Mouse (Mus musculus): Measurements from ENCODE around the gene Gamt. TPM values are rescaled to one million over a fixed set of nuclear protein-coding genes. Genes with fewer than 3 reads are reported as not detected.

Gamt gene
- polyA plus RNA-seq, 1 experiment from 2014 or later = 31.8 TPM

DNA sequence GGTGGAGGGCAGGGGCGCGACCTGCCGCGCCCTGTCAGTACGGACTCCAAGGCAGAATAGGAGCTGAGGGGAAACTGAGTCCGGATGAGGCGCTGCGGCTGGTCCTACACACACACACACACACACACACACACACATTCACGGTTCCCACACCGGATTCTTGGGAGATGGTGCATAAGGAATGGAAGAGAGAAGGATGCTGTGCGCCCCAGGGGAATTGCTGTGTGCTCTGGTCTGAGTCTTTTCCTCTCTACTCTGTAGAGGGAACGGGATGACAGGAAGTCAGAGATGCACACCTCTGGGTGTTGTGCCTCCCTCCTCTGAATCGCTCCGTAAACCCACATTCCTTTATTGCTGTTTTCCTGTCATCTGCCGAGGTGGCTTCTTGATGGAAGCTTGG is 38.5 kb upstream of the Gamt start:
- peak overlapping the region; percentile 63 for H3K4me3 ChIP-seq (ENCODE audit: low read length)
- H3K9ac ChIP-seq (ENCODE audit: low read depth, low read length) = peak overlapping the region; percentile 94
- peak overlapping the region; percentile 98 for H3K27ac ChIP-seq (ENCODE audit: low read depth, low read length)
- 3% methylated on average over 15 of the region's 15 CpGs for WGBS
- ATAC-seq = no peak
- peaks cover 62% of the 10 kb centered on the region for H3K4me1 ChIP-seq (ENCODE audit: control insufficient read depth, insufficient read depth, low read depth, low read length)
- peak overlapping the region; percentile 81 for H3K4me2 ChIP-seq (ENCODE audit: low read length)
- peaks cover 6% of the 10 kb centered on the region for H3K36me3 ChIP-seq (ENCODE audit: control insufficient read depth, insufficient read depth, low read length)
- H3K27me3 ChIP-seq (replicated peaks; ENCODE audit: control insufficient read depth, insufficient read depth, low read length) = no peaks in the 10 kb centered on the region
- H3K9me3 ChIP-seq (ENCODE audit: control insufficient read depth, low read length) = no peaks in the 10 kb centered on the region

DNA sequence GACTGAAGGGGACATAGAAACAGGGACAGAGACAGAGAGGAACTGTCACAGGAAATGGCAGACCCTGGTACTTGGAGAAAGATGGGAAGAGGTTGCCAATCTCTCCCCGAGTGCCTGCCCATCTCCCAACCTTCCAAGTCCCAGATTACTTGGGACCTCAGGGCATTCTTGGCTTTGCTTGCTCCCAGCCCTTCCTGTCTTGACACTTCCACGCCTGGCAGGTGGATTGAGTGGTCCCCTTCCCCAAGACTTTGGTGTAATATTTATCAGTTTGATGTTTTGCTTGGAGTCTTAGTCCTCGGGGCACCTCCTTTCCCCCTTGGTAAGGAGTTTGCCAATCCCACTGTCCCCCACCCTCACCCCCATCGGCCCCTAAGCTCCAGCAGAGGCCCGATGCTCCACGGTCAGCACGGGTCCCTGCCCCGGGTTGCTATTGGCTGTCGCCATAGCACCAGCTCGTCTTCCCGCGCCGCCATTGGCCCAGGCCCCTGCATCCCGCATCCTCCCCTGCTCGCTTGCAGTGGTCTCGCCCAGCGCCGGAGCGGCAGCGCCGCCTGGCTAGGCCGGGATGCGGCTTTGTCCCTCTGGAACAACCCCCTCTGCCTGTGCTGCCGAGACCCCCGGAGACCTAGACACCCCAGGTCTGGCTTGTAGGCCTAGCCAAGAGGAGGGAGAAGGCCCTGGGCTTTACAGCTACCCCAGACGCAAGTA is 37.9 kb upstream of the Gamt start:
- H3K27me3 ChIP-seq (replicated peaks; ENCODE audit: control insufficient read depth, insufficient read depth, low read length) = no peaks in the 10 kb centered on the region
- no peaks in the 10 kb centered on the region for H3K9me3 ChIP-seq (ENCODE audit: control insufficient read depth, low read length)
- peaks cover 60% of the 10 kb centered on the region for H3K4me1 ChIP-seq (ENCODE audit: control insufficient read depth, insufficient read depth, low read depth, low read length)
- H3K9ac ChIP-seq (ENCODE audit: low read depth, low read length) = peak overlapping the region; percentile 94
- H3K4me2 ChIP-seq (ENCODE audit: low read length) = peak overlapping the region; percentile 81
- H3K4me3 ChIP-seq (ENCODE audit: low read length) = peak overlapping the region; percentile 63
- ATAC-seq = peak; percentile 77
- WGBS = 2% methylated on average over 26 of the region's 26 CpGs
- peaks cover 11% of the 10 kb centered on the region for H3K36me3 ChIP-seq (ENCODE audit: control insufficient read depth, insufficient read depth, low read length)
- H3K27ac ChIP-seq (ENCODE audit: low read depth, low read length) = peak overlapping the region; percentile 98

DNA sequence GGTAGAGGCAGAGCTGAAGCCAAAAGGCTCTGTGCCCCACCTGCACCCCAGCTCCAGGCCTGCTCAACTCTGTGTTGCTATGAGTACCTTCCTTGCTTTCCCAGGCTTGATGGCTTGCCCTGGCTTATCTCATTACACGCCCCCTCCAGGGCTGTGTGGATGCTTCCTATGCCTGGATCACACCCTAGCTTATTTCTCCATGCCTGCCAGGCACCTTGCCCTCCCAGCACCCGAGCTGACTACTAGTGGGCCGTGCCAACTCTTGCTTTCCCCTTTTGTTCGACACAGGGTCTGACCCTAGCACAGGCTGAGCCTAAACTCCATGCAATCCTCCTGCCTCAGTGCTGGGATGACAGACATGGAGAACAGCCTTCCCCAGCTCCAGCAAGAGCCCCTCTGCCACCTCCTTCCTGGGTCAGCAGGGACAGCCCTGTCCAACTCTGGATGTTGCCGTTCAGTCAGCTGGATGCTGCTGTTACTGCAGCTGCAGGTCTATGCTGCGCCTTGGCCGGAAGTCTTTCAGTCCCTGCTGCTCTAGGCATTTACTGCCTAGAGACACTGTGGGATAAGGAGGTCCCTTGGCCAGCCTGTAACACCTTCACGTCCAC is 36.8 kb upstream of the Gamt start:
- no peaks in the 10 kb centered on the region for H3K27me3 ChIP-seq (replicated peaks; ENCODE audit: control insufficient read depth, insufficient read depth, low read length)
- H3K4me3 ChIP-seq (ENCODE audit: low read length) = no peak overlapping the region
- H3K9ac ChIP-seq (ENCODE audit: low read depth, low read length) = peak overlapping the region; percentile 84; the same call in 1 of the 2 replicates
- H3K4me2 ChIP-seq (ENCODE audit: low read length) = peak overlapping the region; percentile 83
- peaks cover 60% of the 10 kb centered on the region for H3K4me1 ChIP-seq (ENCODE audit: control insufficient read depth, insufficient read depth, low read depth, low read length)
- H3K9me3 ChIP-seq (ENCODE audit: control insufficient read depth, low read length) = no peaks in the 10 kb centered on the region
- ATAC-seq = no peak
- H3K27ac ChIP-seq (ENCODE audit: low read depth, low read length) = peak overlapping the region; percentile 98
- WGBS = 67% methylated on average over 8 of the region's 8 CpGs
- H3K36me3 ChIP-seq (ENCODE audit: control insufficient read depth, insufficient read depth, low read length) = peaks cover 10% of the 10 kb centered on the region

DNA sequence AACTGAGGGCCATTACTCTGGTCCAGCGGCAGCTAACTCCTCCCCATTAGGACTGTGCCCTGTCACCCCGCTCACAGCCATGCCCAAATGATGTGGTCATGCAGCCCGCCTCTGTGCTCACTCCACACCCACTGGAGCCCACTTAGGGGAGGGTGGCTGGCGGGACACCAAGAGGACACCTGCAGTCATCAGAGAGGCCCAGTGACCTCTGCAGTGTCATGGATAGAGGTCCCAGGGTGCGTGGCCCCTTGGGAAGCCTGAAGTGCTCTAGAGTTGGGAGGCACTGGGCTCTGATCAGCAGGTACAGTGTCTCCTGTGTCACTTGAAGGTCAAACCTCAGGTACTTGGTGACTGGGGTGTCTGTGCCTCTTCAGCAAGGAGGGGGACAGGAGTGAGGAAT is 36.0 kb upstream of the Gamt start:
- Histone ChIP-seq H3K36me3 (ENCODE audit: control insufficient read depth, insufficient read depth, low read length) (peaks cover 9% of the 10 kb centered on the region), H3K4me2 (ENCODE audit: low read length) (peak overlapping the region; percentile 83), H3K27me3 (replicated peaks; ENCODE audit: control insufficient read depth, insufficient read depth, low read length) (no peaks in the 10 kb centered on the region), H3K27ac (ENCODE audit: low read depth, low read length) (peak overlapping the region; percentile 98), H3K9me3 (ENCODE audit: control insufficient read depth, low read length) (no peaks in the 10 kb centered on the region), H3K4me3 (ENCODE audit: low read length) (peak overlapping the region; percentile 57), H3K4me1 (ENCODE audit: control insufficient read depth, insufficient read depth, low read depth, low read length) (peaks cover 54% of the 10 kb centered on the region), H3K9ac (ENCODE audit: low read depth, low read length) (peak overlapping the region; percentile 84)
- WGBS = 87% methylated on average over 5 of the region's 5 CpGs
- ATAC-seq = no peak

DNA sequence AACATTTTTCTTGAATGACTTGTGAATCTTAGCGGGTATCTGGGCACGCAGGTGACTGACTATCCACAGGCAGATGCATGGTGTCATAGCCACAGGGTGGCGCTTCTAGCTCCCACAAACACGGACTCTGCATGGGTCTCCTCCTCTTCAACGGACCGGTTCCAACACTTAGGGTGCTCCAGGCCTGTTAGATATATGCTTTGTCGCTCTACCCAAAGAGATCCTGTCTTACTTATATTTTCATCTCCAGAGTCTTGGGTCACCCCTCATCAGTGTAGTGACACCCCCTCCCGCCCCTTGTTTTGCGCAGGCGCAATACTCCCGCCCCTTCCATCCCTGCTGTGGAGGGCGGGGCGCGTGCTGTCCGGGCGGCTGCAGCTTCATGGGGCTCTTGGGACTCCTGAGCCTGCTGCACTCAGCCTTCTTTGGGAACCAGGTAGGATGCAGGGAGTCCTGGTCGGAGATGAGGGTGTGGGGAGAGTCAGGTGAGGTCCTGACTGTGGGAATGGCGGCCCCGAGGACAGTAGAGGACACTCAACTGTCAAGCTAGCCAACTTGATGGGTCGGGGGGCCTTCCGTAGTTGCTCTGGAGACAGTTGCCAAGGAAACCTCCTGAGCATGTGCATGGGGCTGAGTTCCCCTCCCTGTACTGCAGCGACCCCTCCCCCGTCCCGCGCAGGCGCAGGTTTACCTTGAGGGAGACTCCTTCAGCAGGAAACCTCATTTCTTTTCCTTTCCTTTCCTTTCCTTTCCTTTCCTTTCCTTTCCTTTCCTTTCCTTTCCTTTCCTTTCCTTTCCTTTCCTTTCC is 35.0 kb upstream of the Gamt start, which contains the start of gene Apc2:
TSS of gene Apc2 (plus strand) at position 360 of the 808 bp plus-strand sequence.
- peak within 1 kb of the TSS; percentile 83 for H3K4me2 ChIP-seq (ENCODE audit: low read length)
- no peaks in the 10 kb centered on the region for H3K27me3 ChIP-seq (replicated peaks; ENCODE audit: control insufficient read depth, insufficient read depth, low read length)
- 0% methylated on average over 25 of the region's 26 CpGs for WGBS
- peak within 1 kb of the TSS; percentile 57 for H3K4me3 ChIP-seq (ENCODE audit: low read length)
- peak within 1 kb of the TSS; percentile 98 for H3K27ac ChIP-seq (ENCODE audit: low read depth, low read length)
- H3K9me3 ChIP-seq (ENCODE audit: control insufficient read depth, low read length) = no peaks in the 10 kb centered on the region
- H3K9ac ChIP-seq (ENCODE audit: low read depth, low read length) = peak within 1 kb of the TSS; percentile 84
- H3K4me1 ChIP-seq (ENCODE audit: control insufficient read depth, insufficient read depth, low read depth, low read length) = peaks cover 48% of the 10 kb centered on the region
- peaks cover 9% of the 10 kb centered on the region for H3K36me3 ChIP-seq (ENCODE audit: control insufficient read depth, insufficient read depth, low read length)
- peak; percentile 66 for ATAC-seq

DNA sequence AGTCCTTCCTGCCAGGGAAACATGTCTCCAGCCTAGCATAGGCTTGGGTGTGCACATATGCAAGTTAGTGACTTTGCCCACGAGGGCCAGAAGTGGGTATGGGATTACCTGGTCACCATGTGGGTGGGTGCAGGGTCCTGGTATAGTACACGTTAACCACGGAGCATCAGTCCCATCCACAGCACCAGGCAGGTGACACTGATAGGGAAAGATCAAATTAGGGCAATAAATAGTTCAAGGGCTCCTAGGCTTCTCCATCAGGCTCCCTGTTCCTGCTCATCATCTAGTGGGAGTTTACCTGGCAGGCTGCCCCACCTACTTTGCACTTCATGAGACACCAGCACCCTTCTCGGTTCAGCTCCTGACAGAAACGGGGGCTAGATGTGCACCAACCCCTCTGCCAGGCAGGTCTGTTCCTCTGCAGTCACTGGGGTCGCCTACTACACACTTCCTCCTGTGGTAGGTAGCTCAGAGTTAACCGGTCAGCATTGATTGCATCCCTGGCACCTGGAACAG is 34.0 kb upstream of the Gamt start:
- no peaks in the 10 kb centered on the region for H3K27me3 ChIP-seq (replicated peaks; ENCODE audit: control insufficient read depth, insufficient read depth, low read length)
- H3K9ac ChIP-seq (ENCODE audit: low read depth, low read length) = peak overlapping the region; percentile 84
- H3K9me3 ChIP-seq (ENCODE audit: control insufficient read depth, low read length) = no peaks in the 10 kb centered on the region
- H3K4me2 ChIP-seq (ENCODE audit: low read length) = no peak overlapping the region; the same call in 1 of the 2 replicates
- WGBS = 46% methylated on average over 7 of the region's 7 CpGs
- peaks cover 48% of the 10 kb centered on the region for H3K4me1 ChIP-seq (ENCODE audit: control insufficient read depth, insufficient read depth, low read depth, low read length)
- ATAC-seq = no peak
- peaks cover 9% of the 10 kb centered on the region for H3K36me3 ChIP-seq (ENCODE audit: control insufficient read depth, insufficient read depth, low read length)
- H3K27ac ChIP-seq (ENCODE audit: low read depth, low read length) = peak overlapping the region; percentile 98
- no peak overlapping the region for H3K4me3 ChIP-seq (ENCODE audit: low read length)

DNA sequence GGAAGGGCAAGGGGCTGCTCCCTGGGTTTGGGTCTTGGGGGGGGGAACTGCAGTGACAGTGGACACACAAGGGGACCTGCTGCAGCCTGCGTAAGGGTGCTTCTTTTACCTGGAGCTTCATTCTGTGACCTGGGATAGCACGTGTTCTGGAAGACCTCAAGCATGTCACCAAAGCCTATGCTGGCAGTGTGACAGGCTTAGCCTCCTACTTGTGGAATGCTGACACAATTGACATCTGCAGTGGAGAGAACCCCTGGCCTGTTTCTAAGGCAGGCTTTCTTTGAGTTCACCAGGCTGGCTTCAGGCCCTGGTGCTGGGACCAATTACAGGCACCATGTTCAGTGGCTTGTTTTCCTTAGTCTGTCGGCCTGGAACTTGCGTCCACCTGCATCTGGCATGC is 33.5 kb upstream of the Gamt start:
- H3K27ac ChIP-seq (ENCODE audit: low read depth, low read length) = no peak overlapping the region; the same call in 1 of the 2 replicates
- peaks cover 48% of the 10 kb centered on the region for H3K4me1 ChIP-seq (ENCODE audit: control insufficient read depth, insufficient read depth, low read depth, low read length)
- 76% methylated on average over 4 of the region's 4 CpGs for WGBS

DNA sequence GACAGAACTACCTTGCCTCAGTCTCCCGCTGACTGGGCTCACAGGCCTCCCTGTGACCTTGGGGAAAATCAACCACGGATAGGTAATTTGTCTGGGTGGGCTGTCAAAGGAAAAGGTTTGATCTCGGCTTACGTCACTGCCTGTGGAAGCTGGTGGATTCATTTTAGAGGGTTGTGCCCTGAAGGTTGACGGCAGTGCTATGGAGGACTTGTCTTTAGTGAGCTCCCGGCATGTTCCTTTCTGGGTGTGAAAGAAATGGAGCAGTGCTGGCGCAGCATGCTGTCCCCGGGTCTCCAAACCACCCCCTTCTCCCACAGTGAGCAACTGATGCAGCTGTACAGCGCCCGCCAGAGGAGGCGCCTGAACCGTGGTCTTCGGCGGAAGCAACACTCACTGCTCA is 32.5 kb upstream of the Gamt start:
- 22% methylated on average over 14 of the region's 14 CpGs for WGBS
- Histone ChIP-seq H3K9ac (ENCODE audit: low read depth, low read length) (peak overlapping the region; percentile 92), H3K4me3 (ENCODE audit: low read length) (peak overlapping the region; percentile 82), H3K4me2 (ENCODE audit: low read length) (peak overlapping the region; percentile 99), H3K4me1 (ENCODE audit: control insufficient read depth, insufficient read depth, low read depth, low read length) (peaks cover 44% of the 10 kb centered on the region), H3K36me3 (ENCODE audit: control insufficient read depth, insufficient read depth, low read length) (peaks cover 10% of the 10 kb centered on the region), H3K9me3 (ENCODE audit: control insufficient read depth, low read length) (no peaks in the 10 kb centered on the region), H3K27ac (ENCODE audit: low read depth, low read length) (no peak overlapping the region), H3K27me3 (replicated peaks; ENCODE audit: control insufficient read depth, insufficient read depth, low read length) (no peaks in the 10 kb centered on the region)
- no peak for ATAC-seq

More for the DNA sequence above, 33.5 kb upstream of the Gamt start:
- peaks cover 9% of the 10 kb centered on the region for H3K36me3 ChIP-seq (ENCODE audit: control insufficient read depth, insufficient read depth, low read length)
- no peak overlapping the region for H3K4me3 ChIP-seq (ENCODE audit: low read length)
- H3K9me3 ChIP-seq (ENCODE audit: control insufficient read depth, low read length) = no peaks in the 10 kb centered on the region
- H3K27me3 ChIP-seq (replicated peaks; ENCODE audit: control insufficient read depth, insufficient read depth, low read length) = no peaks in the 10 kb centered on the region
- no peak overlapping the region for H3K9ac ChIP-seq (ENCODE audit: low read depth, low read length)
- no peak overlapping the region for H3K4me2 ChIP-seq (ENCODE audit: low read length)
- no peak for ATAC-seq
